Mouse (Mus musculus) thymus, postnatal 14 days (tissue): ENCODE results near the gene Snurf.

ENCODE experiments used
- DNase-seq: peaks from one replicate; pipeline ENCODE4 v3.0.0; 2021

Gene Snurf

DNA sequence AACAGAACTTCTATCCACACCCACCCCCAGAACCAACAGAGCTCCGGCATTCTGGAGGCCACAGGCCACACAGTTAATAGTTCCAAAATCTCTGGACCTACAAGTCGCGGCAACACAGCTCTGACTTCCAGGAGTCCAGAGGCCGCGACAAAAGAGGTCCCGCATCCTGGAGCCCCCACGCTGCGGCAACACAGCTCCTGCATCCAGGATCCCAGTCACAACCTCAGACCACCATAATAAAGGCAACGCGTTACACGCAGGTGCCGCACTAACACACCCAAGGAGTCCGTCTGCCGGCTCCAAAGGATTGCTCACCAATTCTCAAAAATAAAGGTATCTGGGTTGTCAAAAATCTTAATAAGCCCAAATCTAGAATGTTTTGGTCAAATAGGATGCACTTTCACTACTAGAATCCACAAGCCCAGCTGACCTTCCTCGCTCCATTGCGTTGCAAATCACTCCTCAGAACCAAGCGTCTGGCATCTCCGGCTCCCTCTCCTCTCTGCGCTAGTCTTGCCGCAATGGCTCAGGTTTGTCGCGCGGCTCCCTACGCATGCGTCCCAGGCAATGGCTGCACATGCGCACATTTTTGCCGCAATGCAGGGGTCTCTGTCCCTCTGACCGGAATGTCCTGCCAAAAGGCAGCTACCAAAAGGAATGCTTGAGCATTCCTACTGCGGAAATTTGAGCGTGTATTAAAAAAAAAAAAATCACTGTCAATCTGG is at the start of gene Snurf, which contains the start of gene Gm38393:
Gene Snurf, minus strand, starts transcription at position 444 of the 725 bp plus-strand sequence.
Gene Gm38393, minus strand, starts transcription at position 459 of the 725 bp plus-strand sequence.
- peak; percentile 21 for DNase-seq

DNA sequence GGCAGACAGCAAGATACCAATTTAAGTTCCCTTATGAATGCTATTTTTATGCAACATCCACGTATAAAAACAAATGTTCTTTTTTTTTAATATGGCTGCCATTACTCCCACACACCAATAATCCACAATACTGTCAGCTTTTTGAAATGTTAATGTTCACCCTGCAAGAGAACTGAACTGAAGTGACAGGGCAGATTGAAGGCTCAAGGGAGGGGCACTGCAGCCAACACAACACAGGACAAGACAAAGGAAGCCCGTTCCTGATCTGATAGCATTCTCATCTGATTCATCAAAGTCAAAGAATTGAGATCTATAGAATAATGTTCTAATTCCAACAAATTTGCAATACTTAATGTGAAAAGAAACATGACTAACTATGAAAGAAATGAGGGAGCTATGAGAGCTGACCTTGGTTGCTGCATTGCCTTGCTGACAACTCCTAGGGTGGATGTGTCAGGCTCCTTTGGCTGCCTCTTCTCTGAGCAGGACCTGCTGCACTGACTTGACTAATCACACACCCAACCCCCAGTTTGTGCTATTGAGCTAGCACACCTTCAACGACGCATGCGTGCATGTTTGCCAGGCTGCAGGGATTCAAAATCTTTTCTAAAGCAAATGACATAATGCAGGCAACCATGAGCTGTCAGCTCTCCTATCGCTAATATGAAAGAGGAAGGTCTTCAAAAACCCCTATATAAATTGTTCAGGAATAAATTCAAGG is 42.8 kb upstream of the Snurf start:
- DNase-seq: no peak

DNA sequence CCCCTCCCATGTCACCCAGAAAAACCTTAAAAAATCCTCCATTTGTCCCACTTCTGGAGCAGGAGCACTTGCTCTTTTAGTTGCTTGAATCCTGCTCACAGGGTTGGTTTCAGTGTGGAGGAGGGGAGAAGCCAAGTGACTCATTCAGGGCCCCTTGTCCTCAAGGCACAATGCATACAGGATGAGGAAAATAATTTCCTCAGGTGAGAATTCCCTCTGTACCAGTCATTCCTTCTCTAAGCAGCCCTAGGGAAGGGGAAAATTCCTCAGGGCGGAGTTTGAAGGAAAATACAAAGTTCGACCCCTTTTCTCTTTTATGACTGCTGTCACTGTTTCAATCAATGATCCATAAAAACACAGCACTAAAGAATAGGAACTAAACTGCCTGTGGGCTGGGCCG is 8.3 kb upstream of the Snurf start:
- no peak for DNase-seq

DNA sequence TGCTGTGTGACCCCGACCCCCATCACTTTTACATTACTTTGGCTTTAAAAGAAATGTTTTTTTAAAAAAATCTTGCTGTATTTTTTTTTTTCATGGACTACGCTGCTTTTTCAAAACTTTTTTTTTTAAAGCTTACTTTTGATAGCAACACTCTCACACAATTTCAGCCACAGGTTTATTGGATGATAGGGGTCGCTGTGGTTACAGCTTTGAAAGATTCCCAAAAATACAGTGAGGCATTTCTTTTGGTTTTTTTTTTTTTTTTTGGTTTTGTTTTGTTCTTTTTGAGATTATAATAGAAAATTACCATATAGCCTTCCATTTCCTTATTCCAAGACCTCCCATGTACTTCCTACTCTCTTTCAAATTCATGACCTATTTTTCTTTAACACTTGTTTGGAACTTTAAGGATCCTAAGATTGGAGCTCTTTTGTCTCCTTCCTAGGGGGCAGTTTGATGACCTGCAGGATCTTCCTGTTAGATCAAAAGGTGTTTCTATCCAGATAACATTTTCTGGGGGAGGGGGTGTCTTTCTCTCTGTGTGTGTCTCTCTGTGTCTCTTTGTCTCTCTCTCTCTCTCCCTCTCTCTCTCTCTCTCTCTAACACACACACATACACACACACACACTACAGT is 3.0 kb upstream of the Snurf start:
- no peak for DNase-seq

DNA sequence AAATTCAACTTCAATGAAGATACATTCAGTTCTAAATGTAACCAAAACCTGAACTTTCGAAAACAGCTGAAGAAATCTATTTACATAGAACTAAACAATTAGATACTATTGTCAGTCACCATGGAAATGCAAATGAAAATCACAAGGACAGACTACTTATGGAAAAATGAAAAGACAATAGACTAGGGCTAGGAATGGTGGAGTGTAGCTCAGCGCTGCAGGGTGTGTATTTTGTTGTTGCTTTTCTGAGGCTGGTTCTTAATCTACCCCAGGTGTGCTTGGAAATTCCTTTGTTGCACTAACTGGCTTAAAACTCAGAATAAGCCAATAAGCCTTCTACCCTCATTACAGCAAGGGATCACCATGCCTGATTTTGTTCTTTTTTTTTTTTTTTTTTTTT is 1.4 kb upstream of the Snurf start:
- no peak for DNase-seq

DNA sequence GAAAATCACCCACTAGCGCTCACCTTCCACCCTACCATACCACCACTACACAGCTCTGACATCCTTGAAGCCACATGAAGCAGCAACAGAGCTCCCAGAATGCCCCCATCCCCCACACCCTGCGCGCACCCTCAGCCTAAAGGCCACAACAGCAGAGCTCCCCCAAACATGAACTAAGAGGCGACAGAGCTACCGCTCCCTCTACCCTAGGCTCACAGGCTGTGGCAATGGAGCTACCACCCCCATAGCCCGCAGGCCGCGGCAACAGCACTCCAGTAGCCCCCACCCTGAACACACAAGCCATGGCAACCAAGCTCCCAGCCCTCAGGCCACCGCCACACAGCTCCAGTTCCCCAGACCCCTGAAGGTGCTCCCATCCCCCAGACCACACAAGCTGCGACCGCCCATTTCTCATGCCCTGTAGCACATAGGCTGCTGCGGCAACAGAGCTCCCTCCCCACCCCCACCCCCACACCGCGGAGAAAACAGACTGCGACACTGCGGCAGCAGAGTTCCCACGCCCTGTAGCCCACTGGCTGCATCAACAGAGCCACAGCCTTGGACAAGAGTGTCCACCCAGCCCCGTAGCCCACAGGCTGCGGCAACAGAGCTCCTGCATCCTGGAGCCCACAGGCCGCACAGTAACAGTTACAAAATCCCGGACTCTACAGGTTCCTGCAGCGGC is 786 bp downstream of the Snurf start:
- DNase-seq: peak; percentile 22

DNA sequence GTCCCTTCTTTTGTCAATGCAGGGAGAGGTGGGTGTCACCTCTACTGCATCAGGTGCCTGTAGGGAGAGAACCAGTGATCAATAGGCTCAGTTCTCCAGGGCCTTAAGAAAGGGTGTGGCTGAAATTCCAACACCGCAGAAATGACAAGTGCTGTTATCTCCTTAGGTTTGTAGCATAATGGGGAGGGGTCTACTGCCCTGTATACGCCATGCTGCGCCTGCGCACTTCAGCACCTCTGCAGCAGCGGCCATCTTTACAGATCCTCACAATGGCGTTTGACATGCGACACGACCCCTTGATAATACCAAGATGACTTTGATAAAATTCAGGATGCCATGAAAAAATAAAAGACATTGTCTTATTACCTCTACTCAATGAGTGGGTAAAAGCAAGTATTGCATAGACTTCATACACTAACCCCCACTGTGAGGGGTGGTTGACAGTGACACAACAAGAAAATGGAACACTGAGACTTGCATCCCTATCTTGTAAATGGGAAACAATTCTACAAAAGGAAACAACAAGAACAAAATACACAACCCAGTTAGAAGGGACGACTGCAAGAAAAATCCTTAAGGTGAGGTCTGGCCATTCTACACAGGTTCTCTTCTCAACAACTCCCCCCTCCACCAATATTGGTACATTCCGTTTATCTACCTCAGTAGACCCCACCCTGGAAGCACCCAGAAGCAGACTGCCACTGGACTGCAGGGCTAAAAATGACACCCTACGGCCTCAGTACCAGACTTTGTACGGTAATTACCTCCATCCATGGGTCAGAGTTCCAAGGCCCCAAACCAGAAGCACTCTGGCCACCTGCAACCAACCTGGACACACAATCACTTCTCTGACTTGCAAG is 1.6 kb downstream of the Snurf start:
- DNase-seq: no peak

DNA sequence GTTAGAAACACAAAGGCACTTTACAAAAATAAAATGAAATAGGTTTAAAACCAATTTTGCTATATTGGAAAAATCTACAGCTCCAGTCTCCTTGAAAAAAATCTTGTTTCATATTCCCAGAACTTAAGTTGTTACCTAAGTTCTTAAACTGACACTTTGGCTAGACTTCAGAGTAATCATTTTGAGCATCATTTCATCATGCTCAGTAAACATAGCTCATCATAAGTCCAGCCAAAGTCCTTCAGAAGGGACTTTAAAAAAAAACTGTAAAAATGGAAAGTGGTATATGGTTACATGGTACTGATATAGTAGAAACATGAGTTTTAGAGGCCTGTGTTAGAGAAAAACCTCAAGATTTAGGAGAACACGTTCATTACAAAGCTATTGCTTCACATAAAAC is 26.2 kb downstream of the Snurf start:
- no peak for DNase-seq
